Mouse (Mus musculus) mouse embryonic stem cell (cell line): ENCODE results near the gene Lhcgr.
"Not testable (repeated sequence)": the region's sequence is repeated elsewhere in the genome, so short reads cannot be mapped to it uniquely, and the experiment has no call there.

Source experiments
- in situ Hi-C, 2 experiments: fragments of 300-500 bp; cut with MboI; formaldehyde crosslinking; loops; 1 replicate in 1 of 2; 3 replicates in 1 of 2; pipeline ENCODE4 v1.14.3; 2019 to 2020; ENCODE audit warnings: low sequenced_read_pairs in 2 of 2, low pct_unique_long_range_greater_than_20kb in 1 of 2, mixed read lengths in 1 of 2; ENCODE audit not compliant: unreplicated experiment in 1 of 2

Lhcgr gene

GRCm38 (mm10) chr17:88791440-88792152 is at the start of gene Lhcgr:
Gene Lhcgr (minus strand): TSS chr17:88791990.
- in situ Hi-C loops = no loop called here

DNA sequence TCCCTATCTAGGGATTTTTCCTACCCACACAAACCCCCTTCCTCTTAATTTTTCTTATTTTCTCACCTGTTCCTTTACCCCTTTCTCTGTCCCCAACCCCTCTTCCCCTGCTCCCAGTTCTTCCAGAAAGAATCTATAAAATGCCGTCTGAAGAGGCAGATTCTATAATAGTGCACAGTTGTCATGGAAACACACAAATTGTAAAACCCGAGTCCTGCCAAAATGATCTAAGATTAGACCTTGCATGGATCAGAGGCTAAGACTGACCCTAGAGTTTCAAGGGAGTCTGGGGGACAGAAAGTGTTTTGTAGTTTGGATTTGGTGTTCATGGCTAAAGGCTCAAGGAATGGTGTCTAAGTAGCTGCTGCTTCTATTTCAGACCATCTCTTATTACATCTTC is 25.8 kb upstream of the Lhcgr start:
- in situ Hi-C loops = no loop called here

DNA sequence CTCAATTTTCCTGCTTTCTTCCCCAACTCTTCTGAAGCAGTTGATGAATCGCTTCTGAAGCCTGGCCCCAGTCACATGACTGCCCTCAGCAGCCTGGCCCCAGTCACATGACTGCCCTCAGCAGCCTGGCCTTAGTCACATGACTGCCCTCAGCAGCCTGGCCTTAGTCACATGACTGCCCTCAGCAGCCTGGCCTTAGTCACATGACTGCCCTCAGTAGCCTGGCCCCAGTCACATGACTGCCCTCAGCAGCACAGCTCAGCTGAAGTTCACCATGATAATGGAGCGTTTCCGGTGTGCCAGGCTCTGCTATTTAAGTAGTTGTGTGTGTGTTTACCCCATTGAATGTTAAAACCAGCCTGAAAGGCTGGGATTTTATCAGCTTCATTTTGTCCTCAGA is 21.2 kb upstream of the Lhcgr start:
- in situ Hi-C loops = not testable (repeated sequence)

DNA sequence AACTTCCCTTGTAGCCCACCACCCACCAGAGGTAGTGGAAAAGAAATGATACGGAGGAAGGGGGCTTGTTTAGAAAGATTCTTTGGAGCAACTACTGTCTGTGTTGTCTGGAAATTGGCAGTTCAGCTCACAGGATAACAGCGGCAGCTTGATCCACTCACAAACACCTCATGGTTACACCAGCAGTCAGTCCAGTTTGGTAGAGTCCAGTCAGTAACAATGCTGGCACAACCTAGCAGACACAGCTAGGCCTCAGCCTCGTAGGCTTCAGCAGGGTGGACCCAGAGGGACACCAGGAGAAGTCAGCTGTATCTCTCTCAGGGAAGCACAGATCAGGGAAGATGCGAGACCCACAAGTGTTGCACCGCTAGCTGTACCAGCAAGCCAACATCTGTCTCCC is 19.0 kb upstream of the Lhcgr start:
- in situ Hi-C loops = no loop called here

DNA sequence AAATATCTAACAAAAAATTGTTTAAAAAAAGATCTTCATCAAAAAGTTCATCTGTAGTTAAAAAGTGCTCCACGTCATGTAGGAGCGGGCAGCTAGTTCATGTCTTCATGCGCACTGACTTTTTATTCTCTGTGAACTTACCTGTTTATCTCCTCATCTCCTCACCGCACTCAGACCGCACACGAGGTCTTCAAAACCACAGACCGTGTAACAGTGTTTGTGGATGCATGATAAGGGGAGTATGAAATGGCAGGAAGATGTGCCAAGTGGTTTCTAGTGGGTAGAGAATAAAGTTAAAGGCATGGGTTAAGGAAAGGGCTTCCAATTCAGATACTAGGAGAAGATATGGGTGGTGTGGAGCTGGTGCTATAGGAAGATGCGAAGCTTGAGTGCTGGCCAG is 14.6 kb upstream of the Lhcgr start:
- in situ Hi-C loops = no loop called here

DNA sequence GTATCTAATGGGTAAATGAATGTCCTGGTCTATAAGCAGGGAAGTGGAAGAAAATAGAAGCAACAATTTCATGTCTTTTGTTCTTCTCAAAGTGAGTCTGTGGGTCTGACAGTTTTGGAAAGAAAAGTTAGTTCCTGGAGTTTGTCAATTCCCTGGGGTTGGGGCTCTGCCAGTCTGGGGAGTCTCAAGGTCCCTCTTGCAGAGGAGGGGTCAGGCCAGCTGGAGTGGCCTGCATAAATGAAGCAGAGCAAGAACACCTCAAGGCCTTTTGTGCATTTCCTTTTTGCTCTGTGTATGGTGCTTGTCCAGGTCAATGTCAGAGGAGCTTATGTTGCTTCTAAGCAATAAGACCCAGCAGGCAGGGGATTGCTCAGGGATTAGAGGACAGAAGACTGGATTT is 11.7 kb upstream of the Lhcgr start:
- in situ Hi-C loops = no loop called here

GRCm38 (mm10) chr17:88790680-88791079 is 1.1 kb downstream of the Lhcgr start:
- in situ Hi-C loops = no loop called here

DNA sequence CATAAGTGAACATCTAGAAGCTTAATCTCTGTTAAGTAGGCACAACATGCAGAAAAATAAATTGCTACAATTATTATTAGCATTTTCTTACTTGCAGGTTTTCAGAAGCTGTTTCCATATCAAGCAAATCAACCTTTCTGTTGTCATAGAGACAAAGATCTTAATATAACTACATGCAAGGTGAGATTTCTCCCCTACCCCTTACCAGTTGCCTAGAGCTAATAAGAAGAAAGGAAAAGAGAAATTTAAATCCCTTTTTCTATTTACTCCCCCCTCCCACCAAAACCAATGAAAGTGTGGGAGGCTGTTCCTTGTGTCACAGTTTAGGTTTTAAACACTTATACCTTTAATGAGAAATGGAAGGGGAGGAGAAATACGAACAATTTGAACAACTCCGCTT is 3.4 kb downstream of the Lhcgr start:
- in situ Hi-C loops = no loop called here

GRCm38 (mm10) chr17:88786881-88787280 is 4.9 kb downstream of the Lhcgr start:
- in situ Hi-C loops = no loop called here

GRCm38 (mm10) chr17:88786385-88786784 is 5.4 kb downstream of the Lhcgr start:
- in situ Hi-C loops = no loop called here

DNA sequence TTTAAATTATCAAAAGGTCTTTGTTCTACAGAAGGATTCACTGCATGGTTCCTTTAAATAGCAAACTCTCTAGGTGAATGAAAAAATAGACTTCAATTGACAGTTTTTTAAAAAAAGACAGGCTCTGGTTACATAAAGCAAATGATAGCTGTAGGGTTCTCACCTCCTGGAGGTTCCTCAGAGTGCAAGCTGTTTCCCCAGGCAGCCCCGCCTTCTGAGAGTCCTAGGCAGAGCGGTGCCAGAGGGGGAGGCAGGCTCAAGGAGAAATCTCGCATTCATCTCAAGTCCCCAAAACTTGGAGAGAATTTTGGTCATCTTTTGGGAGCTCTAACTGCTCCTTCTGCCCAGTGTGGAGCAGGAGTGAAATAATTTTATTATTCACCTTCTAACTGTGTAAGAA is 12.6 kb downstream of the Lhcgr start:
- in situ Hi-C loops = no loop called here

GRCm38 (mm10) chr17:88774103-88774526 is 17.7 kb downstream of the Lhcgr start:
- in situ Hi-C loops = no loop called here

- in situ Hi-C loops = no loop called here
Measured at GRCm38 (mm10) chr17:88770081-88770480, 21.7 kb downstream of the Lhcgr start.

DNA sequence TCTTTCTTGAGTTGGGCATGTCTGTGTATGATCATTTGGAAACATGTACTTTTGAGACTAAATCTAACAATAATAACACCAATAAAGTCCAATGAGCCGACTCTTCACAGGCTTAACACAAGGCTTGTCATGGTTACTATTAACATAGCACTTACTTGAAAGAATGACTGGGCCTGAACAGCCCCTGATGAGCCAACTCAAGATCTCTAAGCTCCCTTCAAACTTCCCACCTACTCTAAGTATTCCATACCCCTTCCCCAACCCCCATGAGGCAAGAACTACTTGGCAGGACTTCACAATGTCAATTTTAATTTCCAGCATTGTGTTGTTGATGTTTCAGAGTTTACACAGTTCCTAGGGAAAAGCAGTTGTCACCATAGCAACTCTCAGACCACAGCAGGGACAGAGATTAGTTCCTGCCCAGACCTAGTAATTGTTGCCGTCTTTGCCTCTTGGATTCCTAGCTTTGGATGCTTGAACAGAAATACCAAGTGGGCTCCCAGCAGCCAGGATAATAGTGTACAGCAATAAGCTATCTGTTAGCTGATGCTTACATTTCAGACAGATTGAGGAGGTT is 22.4 kb downstream of the Lhcgr start:
- in situ Hi-C loops = loop anchor here in 1 of 2 experiments (5.0 kb wide), 1 partner anchor 117 kb away; no protein-coding TSS in a partner anchor

GRCm38 (mm10) chr17:88766857-88767256 is 24.9 kb downstream of the Lhcgr start:
- in situ Hi-C loops = loop anchor here in 1 of 2 experiments (5.0 kb wide), 1 partner anchor 115 kb away; no protein-coding TSS in a partner anchor

- in situ Hi-C loops = no loop called here
Measured at GRCm38 (mm10) chr17:88764136-88764485, 27.7 kb downstream of the Lhcgr start.

DNA sequence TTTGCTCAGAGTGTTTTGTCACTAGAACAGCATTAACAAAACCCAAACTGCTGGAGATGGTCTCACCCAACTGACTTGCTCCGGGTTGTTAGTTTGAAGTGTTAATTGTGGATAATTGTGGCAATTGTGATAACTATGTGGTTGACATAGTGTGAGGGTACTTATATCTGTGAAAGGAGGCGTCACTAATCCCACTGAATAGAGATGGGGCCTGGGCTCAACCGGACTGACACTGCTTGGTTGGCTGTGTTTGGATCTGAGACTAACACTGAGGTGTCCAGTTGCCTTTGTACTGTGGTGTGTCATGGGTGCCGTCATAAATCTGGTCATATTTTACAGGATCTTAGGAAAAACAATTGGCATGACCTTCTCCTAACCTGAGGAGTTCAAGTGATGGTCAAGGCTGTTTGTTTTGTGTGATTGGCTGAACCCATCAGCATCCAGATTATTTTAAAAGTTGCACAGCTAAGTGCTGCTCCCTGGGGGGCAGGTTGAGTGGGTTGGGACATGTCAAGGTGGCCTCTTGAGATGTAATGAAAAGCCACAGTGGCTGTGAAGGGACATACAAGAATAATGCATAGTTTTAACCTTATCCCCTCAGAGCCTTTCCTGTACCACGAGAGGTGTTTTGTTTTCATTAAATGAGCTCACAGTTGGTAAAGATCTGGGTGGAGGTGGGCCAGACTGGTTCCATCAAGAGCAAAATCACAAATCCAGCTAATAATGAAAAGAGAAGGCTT is 28.2 kb downstream of the Lhcgr start:
- in situ Hi-C loops = no loop called here

GRCm38 (mm10) chr17:88758003-88758437 is 33.8 kb downstream of the Lhcgr start:
- in situ Hi-C loops = no loop called here

- in situ Hi-C loops = no loop called here
Measured at GRCm38 (mm10) chr17:88755776-88756175, 36.0 kb downstream of the Lhcgr start.

- in situ Hi-C loops = no loop called here
Measured at GRCm38 (mm10) chr17:88753472-88753857, 38.3 kb downstream of the Lhcgr start.
